Comparison of ENCODE assay signal across 26 mouse cellular contexts in genomic region chr14:7999435-7999834, GRCm38 (mm10). TPM values are rescaled to one million over a fixed set of nuclear protein-coding genes. Genes with fewer than 3 reads are reported as not detected.
A peak's percentile ranks its signal among the peaks of the same experiment; 100 is the strongest.
DNase-seq lines count a peak whose midpoint lies in the region; ATAC-seq lines count a peak whose summit lies in the region.
"Had no signal": no experiment of that assay in that cellular context is flagged by ENCODE, and none has a peak within 500 bp of the region (broad histone marks: within the 10 kb centered on the region; RNA-seq: fewer than 3 reads in every experiment).

No protein-coding gene starts in this region.

- 69% methylated on average over 5 of the region's 5 CpGs for WGBS in limb, embryonic 15.5 days
- 80% methylated on average over 5 of the region's 5 CpGs for WGBS in limb, embryonic 10.5 days
- WGBS in stomach, embryonic 15.5 days = 57% methylated on average over 5 of the region's 5 CpGs

- H3K27ac ChIP-seq in limb, embryonic 15.5 days = 0 out of 2 replicates have a peak overlapping the region, but pooled peaks have one; percentile 24
- no peak overlapping the region for H3K27ac ChIP-seq in limb, embryonic 10.5 days
- H3K27ac ChIP-seq in stomach, embryonic 15.5 days = peak overlapping the region; percentile 36; the same call in 1 of the 2 replicates
- H3K27ac ChIP-seq: embryonic facial prominence, embryonic 12.5 days; gastrocnemius, adult 2 months; hindbrain, embryonic 12.5 days; hindbrain, embryonic 15.5 days had no signal

- H3K4me3 ChIP-seq in limb, embryonic 15.5 days = no peak overlapping the region
- H3K4me3 ChIP-seq in limb, embryonic 10.5 days = no peak overlapping the region
- no peak overlapping the region for H3K4me3 ChIP-seq in stomach, embryonic 15.5 days (replicated peaks)
- H3K4me3 ChIP-seq: embryonic facial prominence, embryonic 12.5 days; gastrocnemius, adult 2 months; hindbrain, embryonic 12.5 days; hindbrain, embryonic 15.5 days had no signal

- peaks cover 43% of the 10 kb centered on the region for H3K27me3 ChIP-seq in limb, embryonic 15.5 days
- peaks cover 59% of the 10 kb centered on the region for H3K27me3 ChIP-seq in limb, embryonic 10.5 days (ENCODE audit: low read depth, poor library complexity, severe bottlenecking)
- H3K27me3 ChIP-seq in stomach, embryonic 15.5 days (replicated peaks) = 0 out of 2 replicates have a peak, but pooled peaks cover 4% of the 10 kb centered on the region

- H3K4me2 ChIP-seq in limb, embryonic 15.5 days = no peak overlapping the region
- no peak overlapping the region for H3K4me2 ChIP-seq in stomach, embryonic 15.5 days
- H3K4me2 ChIP-seq: embryonic facial prominence, embryonic 12.5 days; heart, embryonic 11.5 days; hindbrain, embryonic 12.5 days; hindbrain, embryonic 15.5 days had no signal

- no peak for DNase-seq in limb, embryonic 10.5 days (ENCODE audit: low spot score)
- DNase-seq in fat pad, adult 2 months (ENCODE audit: extremely low read depth, low read depth, low spot score) = peak; percentile 95
- DNase-seq in thymus, postnatal 25 days = no peak
- DNase-seq in lung, postnatal 36 days = no peak
- DNase-seq: adrenal gland, adult 8-10 months; adrenal gland, postnatal 25 days; cerebellum, adult 11-12 months; cerebellum, adult 8-10 months; cerebellum, postnatal 10 days; forebrain, postnatal 0 days; gastrocnemius, adult 2 months; gastrocnemius, postnatal 14 days had no signal

- H3K9ac ChIP-seq in limb, embryonic 15.5 days = no peak overlapping the region
- H3K9ac ChIP-seq in stomach, embryonic 15.5 days = no peak overlapping the region
- H3K9ac ChIP-seq: embryonic facial prominence, embryonic 12.5 days; forebrain, postnatal 0 days; hindbrain, embryonic 12.5 days; hindbrain, embryonic 15.5 days had no signal

- no peaks in the 10 kb centered on the region for H3K9me3 ChIP-seq in limb, embryonic 15.5 days
- H3K9me3 ChIP-seq in limb, embryonic 10.5 days (replicated peaks) = no peaks in the 10 kb centered on the region
- H3K9me3 ChIP-seq in stomach, embryonic 15.5 days = no peaks in the 10 kb centered on the region
- H3K9me3 ChIP-seq: embryonic facial prominence, embryonic 12.5 days; hindbrain, embryonic 12.5 days; hindbrain, embryonic 15.5 days had no signal

- peaks cover 22% of the 10 kb centered on the region for H3K4me1 ChIP-seq in limb, embryonic 15.5 days
- peaks cover 35% of the 10 kb centered on the region for H3K4me1 ChIP-seq in limb, embryonic 10.5 days
- H3K4me1 ChIP-seq in stomach, embryonic 15.5 days = peaks cover 19% of the 10 kb centered on the region

- ATAC-seq in limb, embryonic 15.5 days (ENCODE audit: insufficient number of reproducible peaks, low FRiP score, low TSS enrichment, low read depth) = 0 out of 2 replicates have a peak, but pooled peaks have one; percentile 23
- no peak for ATAC-seq in stomach, embryonic 15.5 days (ENCODE audit: insufficient read depth, low FRiP score, low read depth)
- ATAC-seq: CD4-positive, CD25-positive, alpha-beta regulatory T cell, adult 4 months; forebrain, embryonic 14.5 days; forebrain, postnatal 0 days had no signal

- H3K36me3 ChIP-seq in limb, embryonic 15.5 days = no peaks in the 10 kb centered on the region
- no peaks in the 10 kb centered on the region for H3K36me3 ChIP-seq in limb, embryonic 10.5 days
- no peaks in the 10 kb centered on the region for H3K36me3 ChIP-seq in stomach, embryonic 15.5 days
- H3K36me3 ChIP-seq: embryonic facial prominence, embryonic 12.5 days; hindbrain, embryonic 12.5 days; hindbrain, embryonic 15.5 days had no signal

RNA-seq across cellular contexts. Expression of gene Abhd6, which starts 3.3 kb away (rescaled TPM):
- 33.7 and 34.7 TPM in 2 replicates for polyA plus RNA-seq in limb, embryonic 15.5 days (2015; fragmentation: Nextera tagmentation; extraction: Ambion mirVana)
- 13.8 and 20.9 TPM in 2 replicates for polyA plus RNA-seq in limb, embryonic 10.5 days (2016; fragmentation: Nextera tagmentation; extraction: Ambion mirVana)
- 18.9 and 21.2 TPM in 2 replicates for polyA plus RNA-seq in stomach, embryonic 15.5 days (2015; fragmentation: Nextera tagmentation; extraction: Ambion mirVana)

RNA-seq across cellular contexts. Expression of gene Dnase1l3, which starts 5.1 kb away (rescaled TPM):
- polyA plus RNA-seq in limb, embryonic 15.5 days (2015; fragmentation: Nextera tagmentation; extraction: Ambion mirVana) = 6.7 and 7.0 TPM in 2 replicates
- polyA plus RNA-seq in limb, embryonic 10.5 days (2016; fragmentation: Nextera tagmentation; extraction: Ambion mirVana) = not detected in 2 replicates
- polyA plus RNA-seq in stomach, embryonic 15.5 days (2015; fragmentation: Nextera tagmentation; extraction: Ambion mirVana) = 0.94 and 0.99 TPM in 2 replicates
- polyA plus RNA-seq: C2C12; forebrain, embryonic 11.5 days; hindbrain, embryonic 12.5 days had no signal

RNA-seq across cellular contexts. Expression of gene Gm45521, which starts 42.3 kb away (rescaled TPM):
- not detected in 2 replicates for polyA plus RNA-seq in limb, embryonic 15.5 days (2015; fragmentation: Nextera tagmentation; extraction: Ambion mirVana)
- not detected in 2 replicates for polyA plus RNA-seq in limb, embryonic 10.5 days (2016; fragmentation: Nextera tagmentation; extraction: Ambion mirVana)
- polyA plus RNA-seq in stomach, embryonic 15.5 days (2015; fragmentation: Nextera tagmentation; extraction: Ambion mirVana) = 0.21 TPM in 1 of 2 replicates, not detected in the other
- polyA plus RNA-seq: C2C12; CD4-positive, CD25-positive, alpha-beta regulatory T cell, adult 4 months; embryonic facial prominence, embryonic 12.5 days; forebrain, embryonic 11.5 days; forebrain, postnatal 0 days; frontal cortex, adult 2 months; heart, embryonic 14.5 days; heart, postnatal 0 days; hindbrain, embryonic 15.5 days; intestine, embryonic 14.5 days had no signal
